Mouse (Mus musculus) 416B (cell line): ENCODE measurements at regions not wholly inside any gene's neighbourhood (a gene's known extent, or its start where the extent isn't known, plus 50 kb on each side); places are given as distances from the start of the nearest gene placed in this dataset.
A peak's percentile ranks its signal among the peaks of the same experiment; 100 is the strongest.
"Not testable (repeated sequence)": the region's sequence is repeated elsewhere in the genome, so short reads cannot be mapped to it uniquely, and the experiment has no call there.

Source experiments
- DNase-seq: peaks from one replicate; pipeline ENCODE4 v3.0.0; 2011; ENCODE audit warnings: low read depth

- not testable (repeated sequence) for DNase-seq
These were observed 140.2 kb downstream of the Pls3 start for GRCm38 (mm10) chrX:75734628-75735302.

GRCm38 (mm10) chrX:75733651-75734050 is 141.3 kb downstream of the Pls3 start:
- DNase-seq: not testable (repeated sequence)

- not testable (repeated sequence) for DNase-seq
These were observed 145.2 kb downstream of the Pls3 start for GRCm38 (mm10) chrX:75729791-75730190.

GRCm38 (mm10) chrX:75728507-75728906 is 146.5 kb downstream of the Pls3 start:
- no peak for DNase-seq

GRCm38 (mm10) chrX:75723542-75723941 is 145.5 kb upstream of the Rab39b start:
- DNase-seq: not testable (repeated sequence)

GRCm38 (mm10) chrX:75699949-75700348 is 121.9 kb upstream of the Rab39b start:
- DNase-seq: no peak

GRCm38 (mm10) chrX:75675271-75675670 is 97.2 kb upstream of the Rab39b start:
- DNase-seq: not testable (repeated sequence)

GRCm38 (mm10) chrX:75673920-75674665 is 96.1 kb upstream of the Rab39b start:
- peak; percentile 99 for DNase-seq

GRCm38 (mm10) chrX:75673586-75673919 is 95.5 kb upstream of the Rab39b start:
- no peak for DNase-seq

- no peak for DNase-seq
These were observed 94.9 kb upstream of the Rab39b start for GRCm38 (mm10) chrX:75672976-75673375.

GRCm38 (mm10) chrX:75667636-75668035 is 89.6 kb upstream of the Rab39b start:
- DNase-seq: no peak

- no peak for DNase-seq
These were observed 65.4 kb upstream of the Rab39b start for GRCm38 (mm10) chrX:75643402-75643801.
